Mouse (Mus musculus) kidney, postnatal 10 days (tissue): ENCODE data around the gene Trim67.

Source experiments
- DNase-seq: peaks from one replicate; pipeline ENCODE4 v3.0.0; 2021; ENCODE audit warnings: mixed read lengths

The Trim67 gene

DNA sequence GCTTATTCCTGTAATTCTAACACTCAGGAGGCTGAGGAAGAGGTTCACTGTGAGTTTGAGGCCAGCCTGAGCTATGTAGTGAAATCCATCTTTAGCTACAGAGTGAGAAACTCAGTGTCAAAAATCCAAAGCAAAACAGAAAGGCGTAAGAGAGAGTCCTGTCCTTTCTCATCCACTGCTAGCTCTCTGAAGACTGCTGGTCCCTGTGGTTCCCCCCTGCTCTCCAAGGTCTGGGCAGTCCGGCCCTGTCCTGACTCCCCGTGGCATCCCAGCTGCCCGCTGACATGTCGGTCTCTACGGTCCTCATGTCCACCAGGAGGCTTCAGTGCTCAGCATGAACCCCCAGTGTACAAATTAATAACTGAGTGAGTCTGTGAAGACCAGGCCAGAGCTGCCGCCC is 43.4 kb downstream of the Trim67 start:
- no peak for DNase-seq

DNA sequence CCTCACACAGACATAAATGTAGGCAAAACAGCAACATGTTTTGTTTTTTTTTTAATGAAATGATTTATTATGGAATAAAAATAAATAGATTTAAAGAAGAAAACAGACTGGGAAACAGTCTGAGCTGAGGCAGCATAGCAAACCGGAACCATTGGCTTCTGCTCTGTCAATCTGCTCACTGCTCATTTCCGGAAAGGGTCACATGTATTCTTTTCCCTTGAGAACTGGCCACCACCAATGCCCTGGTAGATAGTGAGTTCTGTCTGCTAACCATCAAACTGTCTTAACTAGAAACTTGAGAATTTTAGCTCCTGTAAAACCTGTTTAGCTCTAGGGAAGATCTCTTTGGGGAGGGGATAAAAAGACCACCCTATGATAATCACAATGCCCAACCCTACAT is 44.0 kb downstream of the Trim67 start:
- no peak for DNase-seq

DNA sequence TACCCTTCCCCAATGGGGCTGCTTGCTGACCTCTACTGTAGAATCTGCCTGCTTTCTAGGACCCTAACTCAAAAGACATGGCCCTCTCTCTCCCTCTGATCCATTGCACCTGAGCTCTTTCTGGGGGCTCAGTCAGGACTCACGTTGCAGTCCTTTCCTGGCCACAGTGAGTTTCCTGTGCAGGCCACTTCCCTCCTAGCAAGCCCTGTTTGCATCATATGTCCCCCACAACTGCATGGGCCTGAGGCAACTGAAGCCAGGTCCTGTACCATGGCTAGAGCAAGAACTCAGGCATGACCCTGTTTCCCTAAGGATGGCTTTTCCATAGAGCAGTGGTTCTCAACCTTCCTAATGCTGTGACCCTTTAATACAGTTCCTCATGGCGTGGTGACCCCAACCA is 45.1 kb downstream of the Trim67 start:
- no peak for DNase-seq

DNA sequence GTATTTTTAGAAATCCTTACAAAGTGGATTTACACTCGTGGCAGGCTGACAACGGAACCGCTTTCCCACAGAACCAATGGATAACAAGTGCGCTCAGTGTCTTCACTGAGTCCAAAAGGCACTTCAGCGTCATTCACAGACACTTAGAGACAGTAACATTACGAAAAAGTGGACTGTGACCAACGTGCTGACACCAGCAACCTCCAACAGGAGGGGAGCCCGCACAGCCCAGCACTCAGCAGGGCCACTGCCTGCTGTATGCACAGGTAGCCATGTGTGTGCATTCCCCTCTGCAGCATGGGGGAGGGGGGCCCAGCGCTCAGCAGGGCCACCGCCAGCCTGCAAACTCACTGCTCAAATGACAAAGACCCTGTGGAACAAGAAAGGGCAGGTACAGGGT is 46.5 kb downstream of the Trim67 start:
- DNase-seq = peak; percentile 18

DNA sequence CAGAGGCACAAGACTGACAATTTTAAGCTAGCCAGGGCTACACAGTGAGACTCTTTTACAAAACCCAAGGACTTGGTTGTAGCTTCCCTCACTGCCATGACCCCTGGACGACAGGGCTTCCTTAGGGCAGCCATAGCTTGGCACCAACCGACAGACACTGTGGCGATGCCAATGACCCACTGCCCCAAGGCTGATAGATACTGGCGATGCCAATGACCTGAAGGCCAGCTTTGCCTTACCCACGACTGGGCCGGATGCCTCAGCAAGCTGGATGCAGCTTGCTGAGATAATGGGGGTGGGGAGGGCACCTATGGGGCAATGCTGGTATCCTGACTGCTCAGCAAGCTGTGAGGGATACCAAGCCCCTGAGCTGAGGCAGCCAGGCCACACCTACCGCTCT is 48.0 kb downstream of the Trim67 start:
- no peak for DNase-seq

- no peak for DNase-seq
Measured at GRCm38 (mm10) chr8:124841775-124842174, 48.9 kb downstream of the Trim67 start.

GRCm38 (mm10) chr8:124842929-124843328 is 50.0 kb downstream of the Trim67 start:
- peak; percentile 19 for DNase-seq

- no peak for DNase-seq
Measured at GRCm38 (mm10) chr8:124845131-124845530, 52.2 kb downstream of the Trim67 start.

- DNase-seq = no peak
Measured at GRCm38 (mm10) chr8:124845573-124845972, 52.7 kb downstream of the Trim67 start.

DNA sequence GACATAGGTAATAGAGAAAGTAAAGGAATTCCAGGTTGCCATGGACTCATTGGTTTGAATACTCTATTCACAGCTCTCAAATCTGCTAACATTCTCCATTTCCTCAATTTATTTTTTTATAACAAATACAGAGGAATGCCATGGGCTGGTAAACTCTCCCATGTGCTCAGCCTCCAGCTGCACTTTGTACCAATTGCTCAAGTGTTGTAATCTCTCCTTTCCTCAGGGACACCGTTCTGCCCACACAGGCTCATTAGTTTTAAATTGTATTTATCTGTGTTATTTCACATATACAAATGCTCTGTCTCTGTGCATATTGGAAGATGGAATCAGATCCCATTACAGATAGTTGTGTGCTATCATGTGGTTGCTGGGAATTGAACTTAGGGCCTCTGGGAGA is 60.6 kb downstream of the Trim67 start:
- DNase-seq = no peak

DNA sequence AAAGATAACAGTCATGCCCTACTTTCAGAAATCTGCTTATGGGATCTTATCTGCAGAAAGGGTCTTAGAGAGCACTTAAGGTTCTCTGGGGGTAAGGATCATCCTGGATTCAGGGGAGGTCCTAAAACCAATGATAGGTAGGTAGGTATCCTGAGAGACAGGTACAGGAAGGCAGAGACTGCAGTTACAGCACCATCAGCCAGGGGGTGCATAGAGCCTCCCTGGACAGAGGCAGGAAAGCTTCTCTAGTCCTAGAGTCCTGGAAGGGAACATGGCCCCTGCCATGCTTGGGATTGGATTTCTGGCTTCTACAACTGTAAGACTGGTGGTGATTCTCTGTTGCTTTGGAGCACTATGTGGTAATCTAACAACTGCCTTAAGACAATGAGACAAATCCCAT is 66.6 kb downstream of the Trim67 start:
- peak; percentile 42 for DNase-seq

DNA sequence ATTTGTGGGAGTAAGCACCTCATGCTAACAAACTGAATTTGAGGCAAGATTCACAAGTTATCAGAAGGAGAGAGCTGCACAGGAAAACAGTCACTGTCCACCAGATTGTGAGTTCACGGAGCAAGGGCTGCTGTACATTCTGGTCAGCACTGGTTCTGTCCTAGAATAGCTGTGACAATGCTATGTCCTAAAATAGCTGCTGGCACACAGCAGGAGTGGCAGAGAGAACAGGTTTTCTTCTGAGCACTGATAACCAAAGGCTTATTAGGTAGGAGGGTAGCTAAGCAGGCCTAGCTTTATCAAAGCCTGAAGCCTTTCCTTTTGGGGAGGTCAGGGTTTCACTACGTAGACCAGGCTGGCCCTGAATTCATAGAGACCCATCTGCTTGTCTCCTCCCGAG is 67.3 kb downstream of the Trim67 start:
- DNase-seq = no peak

DNA sequence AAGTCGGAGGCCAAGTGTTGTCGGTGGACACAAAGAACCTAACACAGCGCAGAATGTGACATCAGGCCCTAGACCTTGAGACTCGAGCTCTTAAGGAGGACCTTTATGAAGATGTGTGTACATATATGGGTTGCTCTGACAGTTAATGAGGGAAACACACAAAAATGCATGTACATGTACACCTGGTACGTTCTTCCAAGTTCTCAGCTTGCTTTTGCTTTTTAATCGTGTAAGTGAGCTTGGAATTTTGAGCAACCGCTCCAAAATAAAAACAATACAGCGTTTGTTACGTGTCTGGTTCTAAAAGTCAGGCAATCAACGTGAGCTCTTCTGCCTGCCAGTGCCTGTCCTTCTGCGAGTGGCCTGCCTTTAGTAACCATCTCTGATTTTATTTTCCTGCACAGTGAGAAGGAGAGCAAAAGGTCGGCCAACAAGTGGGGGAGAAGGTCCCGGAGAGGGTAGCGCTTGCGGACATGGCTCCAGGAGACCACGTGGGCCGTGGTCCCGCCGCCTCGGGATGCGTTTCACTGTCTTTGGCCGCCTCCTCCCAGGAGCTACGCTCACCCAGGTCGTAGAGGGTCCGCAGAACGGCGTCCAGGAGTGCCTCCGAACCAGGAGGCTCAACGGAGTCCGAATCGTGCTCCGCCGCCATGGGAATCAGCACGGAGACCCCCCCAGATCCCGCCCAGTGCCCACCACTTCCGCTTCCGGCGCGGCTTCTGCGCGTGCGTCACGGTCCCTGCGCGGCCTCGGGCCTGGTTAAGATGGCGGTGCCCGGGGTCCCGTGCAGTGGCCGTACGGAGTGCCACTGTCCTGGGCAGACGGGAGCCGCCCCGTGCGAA is 69.7 kb downstream of the Trim67 start, which contains the start of the genes Gnpat and 2810004N23Rik:
Gene Gnpat, plus strand, starts transcription at position 713 of the 842 bp plus-strand sequence.
Gene 2810004N23Rik, minus strand, starts transcription at position 800 of the 842 bp plus-strand sequence.
- DNase-seq = peak; percentile 96

DNA sequence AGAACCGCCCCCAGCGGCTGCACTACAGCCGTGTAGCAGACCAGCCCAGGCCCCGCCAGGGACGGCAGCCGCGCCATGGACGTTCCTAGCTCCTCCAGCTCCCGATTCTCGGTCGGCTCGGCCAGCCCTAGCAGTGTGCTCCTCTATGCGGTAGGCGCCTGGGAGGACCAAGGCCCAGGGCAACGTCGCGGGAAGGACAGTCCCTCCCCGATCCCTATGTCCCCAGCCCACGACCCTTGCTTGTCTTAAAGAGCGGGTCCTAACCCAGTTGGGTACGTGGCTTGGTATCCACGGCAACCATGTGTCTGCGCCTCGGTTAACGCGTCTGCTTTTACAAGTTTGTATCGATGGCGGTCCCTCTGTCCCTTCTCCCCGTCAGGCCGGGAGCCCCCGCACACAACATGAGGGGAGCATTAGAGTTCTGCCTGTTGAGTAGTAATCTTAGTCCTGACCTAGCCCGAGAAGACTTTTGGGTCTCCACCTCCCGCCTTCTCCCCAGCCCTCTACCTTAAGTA is 70.3 kb downstream of the Trim67 start:
- DNase-seq = no peak

GRCm38 (mm10) chr8:124863729-124864128 is 70.8 kb downstream of the Trim67 start:
- DNase-seq = no peak

GRCm38 (mm10) chr8:124866669-124867068 is 73.8 kb downstream of the Trim67 start:
- no peak for DNase-seq

DNA sequence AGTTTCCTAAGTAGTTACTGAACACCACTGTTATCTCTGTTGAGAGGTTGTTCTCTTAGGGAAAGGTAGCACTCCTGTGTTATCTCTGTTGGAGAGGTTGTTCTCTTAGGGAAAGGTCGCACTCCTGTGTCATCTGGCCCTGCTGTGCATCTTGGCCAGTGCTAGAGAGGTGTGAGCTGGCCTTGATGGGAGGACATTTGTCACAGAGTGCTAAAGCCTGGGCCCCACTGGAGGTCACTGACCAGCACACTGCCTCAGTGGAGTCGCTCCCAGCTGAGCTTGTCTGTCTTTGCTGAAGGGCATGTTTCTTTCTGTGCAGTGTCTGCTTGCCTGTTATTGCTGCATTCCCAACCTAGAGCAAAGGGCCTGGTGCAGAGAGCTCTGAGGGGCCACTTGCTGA is 74.2 kb downstream of the Trim67 start:
- no peak for DNase-seq

DNA sequence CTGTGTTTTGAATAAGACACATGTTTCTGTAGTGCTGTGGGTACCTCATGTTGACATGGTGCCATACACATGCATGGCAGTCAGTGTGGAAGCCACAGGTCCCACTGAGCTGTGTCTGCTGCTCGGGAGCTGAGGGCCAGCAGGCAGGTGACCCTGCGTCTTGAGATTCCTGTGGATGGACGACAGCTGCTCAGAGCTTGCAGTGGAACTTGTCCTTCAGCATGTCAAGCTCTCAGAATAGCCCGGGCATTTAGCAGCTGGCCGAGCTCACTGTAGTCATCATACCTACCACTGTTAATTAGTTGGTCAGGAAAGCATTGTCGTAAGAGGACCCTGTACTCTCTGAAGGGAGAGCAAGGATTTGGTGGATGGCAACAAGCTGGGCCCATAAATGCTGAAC is 76.8 kb downstream of the Trim67 start:
- DNase-seq = no peak

GRCm38 (mm10) chr8:124871474-124871873 is 78.6 kb downstream of the Trim67 start:
- DNase-seq = no peak

DNA sequence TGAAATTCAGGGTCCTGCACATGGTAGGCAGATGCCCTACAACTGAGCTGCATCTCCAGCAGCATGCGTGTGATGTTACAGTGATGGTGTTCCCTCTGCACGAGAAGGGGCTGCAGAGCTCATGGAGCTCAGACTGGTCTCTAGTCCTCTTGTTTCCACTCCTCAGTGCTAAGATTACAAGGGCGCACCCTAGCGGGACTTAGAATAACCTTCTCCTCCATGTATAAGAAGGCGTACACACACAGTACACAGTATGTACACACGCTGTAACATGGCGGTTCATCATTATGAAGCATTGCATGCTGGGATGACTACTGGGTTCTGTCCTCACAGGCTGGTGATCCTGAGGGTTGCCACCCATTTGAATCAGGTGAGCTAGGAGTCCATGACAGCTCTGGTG is 79.2 kb downstream of the Trim67 start:
- DNase-seq = no peak

DNA sequence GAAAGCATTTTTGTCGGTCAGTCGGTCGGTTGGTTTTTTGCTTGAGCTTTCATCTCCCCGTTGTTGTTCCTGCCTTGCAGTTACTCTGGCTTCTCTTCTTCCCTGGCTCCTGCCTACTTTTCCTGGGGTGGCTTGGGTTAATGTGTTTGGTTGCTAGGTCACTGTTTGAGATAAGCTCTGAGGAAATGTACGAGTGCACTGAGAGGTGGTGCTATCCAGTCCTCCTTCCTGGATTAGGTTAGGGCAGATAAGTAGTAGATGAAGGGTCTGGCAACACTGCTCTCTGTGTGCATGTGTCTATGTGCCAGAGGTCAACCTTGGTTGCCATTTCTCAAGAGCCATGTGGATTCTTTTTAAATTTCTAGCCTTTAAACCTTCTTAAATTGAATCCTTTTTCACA is 79.8 kb downstream of the Trim67 start:
- DNase-seq = no peak

GRCm38 (mm10) chr8:124878141-124878540 is 85.2 kb downstream of the Trim67 start:
- DNase-seq = no peak

DNA sequence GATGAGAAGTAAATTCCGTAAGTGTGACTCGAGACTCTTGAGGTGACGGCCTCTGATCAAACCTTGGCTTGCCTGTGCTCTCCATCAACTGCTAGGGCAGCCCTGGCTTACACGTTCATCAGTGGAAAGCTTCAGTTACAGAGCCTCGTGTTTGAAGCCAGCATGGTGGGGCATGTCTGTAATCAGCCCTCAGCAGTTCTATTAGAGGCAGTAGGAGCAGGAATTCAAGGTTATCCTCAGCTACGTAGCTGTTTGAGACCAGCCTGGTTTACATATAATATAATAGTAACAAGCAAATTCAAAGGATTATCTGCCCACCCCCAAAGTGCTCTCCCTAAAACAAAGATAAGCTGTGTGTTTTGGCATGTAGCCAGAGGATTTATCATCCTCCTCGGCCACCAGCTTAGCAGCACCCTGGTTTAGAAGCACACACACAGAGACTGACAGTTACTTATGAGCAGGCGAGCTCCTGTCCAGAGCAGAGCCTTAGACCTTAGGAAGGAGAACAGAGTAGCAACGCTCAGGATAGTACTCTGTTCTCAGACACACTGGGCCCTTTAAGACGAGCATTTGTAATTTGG is 86.1 kb downstream of the Trim67 start:
- DNase-seq = no peak
